Mouse (Mus musculus) heart, postnatal 10 days (tissue): ENCODE results near the gene Pomp. TPM values are rescaled to one million over a fixed set of nuclear protein-coding genes. Genes with fewer than 3 reads are reported as not detected.

Source experiments
- DNase-seq, 2 experiments: peaks; one replicate each; pipeline ENCODE4 v3.0.0; 2021
- intact Hi-C: fragments of 180-260 bp; cut with DNase I; formaldehyde crosslinking; loops from one replicate; pipeline ENCODE4 v1.15.1; 2025
- total RNA-seq, 2 experiments: library from RNA; stranded (reverse); gene quantifications; 2 replicates each; pipeline ENCODE4 v1.2.3; 2021

The Pomp gene
- total RNA-seq: 100 to 1,000 TPM; 114 to 133 TPM

DNA sequence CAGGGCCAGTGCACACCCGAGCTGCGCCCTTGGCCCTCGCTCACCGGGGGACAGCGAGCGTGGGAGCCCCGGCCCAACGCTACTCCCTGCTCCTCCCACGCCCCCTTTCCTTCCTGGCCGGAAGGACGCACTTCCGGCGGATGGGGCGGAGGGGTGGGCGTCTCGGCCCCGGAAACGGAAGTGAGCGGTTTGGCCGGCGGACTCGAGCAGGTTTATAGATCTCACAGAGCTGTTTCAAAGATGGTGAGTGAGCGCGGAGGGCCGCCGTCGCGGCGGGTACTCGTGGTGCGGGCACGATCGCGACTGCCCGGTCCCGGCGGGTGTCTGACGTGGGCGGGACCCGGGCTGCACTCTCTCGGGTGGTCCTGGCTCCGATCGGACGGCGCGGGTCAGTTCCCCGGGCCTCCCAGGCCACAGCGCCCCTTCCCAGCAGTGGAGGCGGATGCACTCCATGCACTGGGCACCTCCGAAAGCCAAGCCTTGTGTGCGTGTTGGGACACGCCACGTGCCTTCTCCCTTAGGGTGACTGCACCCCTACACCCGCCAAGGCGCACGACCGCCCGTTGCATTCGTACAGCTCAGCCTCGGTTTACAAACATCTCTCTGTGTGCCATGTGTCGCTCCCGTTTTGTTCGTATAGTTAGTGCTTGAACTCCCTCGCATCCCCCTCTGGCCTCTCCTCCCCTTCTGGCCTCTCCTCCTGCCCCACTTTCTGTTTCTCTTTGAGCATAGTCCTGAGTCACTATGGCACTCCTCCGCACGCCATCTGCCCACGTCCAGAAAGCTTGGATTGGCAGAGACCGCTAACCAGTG is at the start of gene Pomp:
Pomp (plus strand) TSS at position 13 of the 813 bp plus-strand sequence.
- DNase-seq: peak; percentile 93 to 95
- intact Hi-C loops: no loop called here

DNA sequence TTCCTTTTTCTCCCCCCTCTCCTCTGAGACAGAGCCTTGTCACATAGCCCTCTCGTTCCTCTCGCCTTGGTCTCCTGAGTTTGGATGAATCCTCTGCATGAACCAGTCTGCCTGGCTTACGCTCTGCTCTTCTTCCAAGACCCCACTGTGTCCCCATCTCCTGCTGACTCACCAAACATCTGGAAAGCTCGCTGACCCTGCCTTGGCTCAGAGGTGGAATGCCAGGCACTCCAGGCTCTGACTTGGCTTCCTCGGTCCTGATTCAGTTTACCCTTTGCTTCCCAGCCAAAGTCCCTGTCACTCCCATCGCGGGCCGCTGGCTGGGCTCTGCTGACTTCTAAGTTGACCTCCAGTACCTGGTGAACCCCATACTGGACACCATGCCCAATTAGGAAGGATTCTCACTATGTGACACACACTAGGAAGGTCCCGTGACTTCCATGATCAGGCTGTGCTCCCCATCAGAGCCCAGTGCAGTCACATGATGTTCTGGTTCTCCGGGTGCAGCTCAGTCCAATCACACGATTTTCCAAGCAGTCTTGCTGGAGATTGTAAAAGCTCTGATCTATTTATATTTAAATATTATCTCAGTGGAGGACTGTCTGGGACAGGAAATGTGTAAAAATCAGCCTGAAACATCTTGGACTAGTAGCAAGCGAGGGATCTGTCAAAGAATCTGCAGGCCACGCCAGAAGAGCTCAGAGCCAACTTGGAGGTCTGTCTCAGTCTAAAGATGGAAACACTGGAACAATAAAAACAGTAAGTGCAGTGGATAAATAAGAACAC is 47.8 kb upstream of the Pomp start:
- intact Hi-C loops: no loop called here
- peak; percentile 24 to 31 for DNase-seq

DNA sequence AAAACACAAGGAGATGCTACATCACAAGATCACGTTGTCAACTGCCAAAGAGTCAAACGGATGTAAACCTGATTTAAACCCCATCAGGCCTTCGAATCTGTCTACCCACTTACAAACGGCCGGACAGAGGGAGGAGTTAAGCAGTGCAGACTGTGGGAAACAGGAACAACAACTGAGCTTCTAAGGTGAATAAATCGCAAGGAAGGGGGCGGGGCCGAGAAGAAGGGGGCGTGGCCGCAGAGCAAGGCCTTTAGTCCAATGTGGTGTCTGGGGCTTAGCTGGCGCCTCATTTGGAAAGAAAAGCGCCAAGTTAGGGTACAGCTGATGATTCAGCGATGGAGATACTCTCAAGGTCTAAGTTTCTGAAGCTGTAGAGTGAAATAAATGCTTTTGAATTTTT is 45.3 kb upstream of the Pomp start:
- no peak for DNase-seq
- intact Hi-C loops: no loop called here

DNA sequence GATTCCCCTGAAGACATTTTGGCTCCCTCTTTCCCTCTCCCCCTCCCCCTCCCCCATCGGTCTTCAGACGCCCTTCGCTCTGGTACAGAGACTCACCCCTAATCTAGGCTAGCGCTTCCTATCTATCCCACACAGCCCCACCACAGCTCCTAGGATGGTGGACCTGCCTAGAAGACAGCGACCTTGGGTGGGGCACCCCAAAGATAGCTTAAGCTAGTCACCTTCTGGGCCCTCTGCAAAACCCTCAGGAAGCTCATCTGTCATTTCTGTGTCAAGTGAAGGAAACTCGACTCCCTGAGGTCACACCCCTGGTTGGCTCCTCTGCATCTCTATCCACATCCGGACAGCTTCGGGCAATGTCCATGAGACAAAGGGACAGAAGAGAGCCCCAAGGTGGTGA is 44.7 kb upstream of the Pomp start:
- no peak for DNase-seq
- intact Hi-C loops: no loop called here

DNA sequence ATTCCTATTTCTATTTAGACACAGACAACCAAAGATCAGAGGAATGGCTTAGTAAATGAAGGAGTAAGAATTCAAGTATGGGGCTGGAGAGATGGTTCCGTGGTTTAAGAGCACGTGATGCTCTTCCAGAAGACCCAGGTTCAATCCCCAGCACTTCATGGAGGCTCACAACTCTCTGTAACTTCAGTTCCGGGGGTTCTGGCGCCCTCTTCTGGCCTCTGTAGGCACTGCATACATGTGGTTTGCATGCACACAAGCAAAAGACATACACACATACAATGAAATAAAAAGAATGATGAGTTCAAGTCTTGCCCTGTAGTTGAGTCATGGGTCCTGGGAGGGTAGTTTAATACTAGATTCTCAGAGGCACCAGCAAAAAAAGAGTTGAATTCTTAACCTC is 43.8 kb upstream of the Pomp start:
- DNase-seq: no peak
- intact Hi-C loops: no loop called here

DNA sequence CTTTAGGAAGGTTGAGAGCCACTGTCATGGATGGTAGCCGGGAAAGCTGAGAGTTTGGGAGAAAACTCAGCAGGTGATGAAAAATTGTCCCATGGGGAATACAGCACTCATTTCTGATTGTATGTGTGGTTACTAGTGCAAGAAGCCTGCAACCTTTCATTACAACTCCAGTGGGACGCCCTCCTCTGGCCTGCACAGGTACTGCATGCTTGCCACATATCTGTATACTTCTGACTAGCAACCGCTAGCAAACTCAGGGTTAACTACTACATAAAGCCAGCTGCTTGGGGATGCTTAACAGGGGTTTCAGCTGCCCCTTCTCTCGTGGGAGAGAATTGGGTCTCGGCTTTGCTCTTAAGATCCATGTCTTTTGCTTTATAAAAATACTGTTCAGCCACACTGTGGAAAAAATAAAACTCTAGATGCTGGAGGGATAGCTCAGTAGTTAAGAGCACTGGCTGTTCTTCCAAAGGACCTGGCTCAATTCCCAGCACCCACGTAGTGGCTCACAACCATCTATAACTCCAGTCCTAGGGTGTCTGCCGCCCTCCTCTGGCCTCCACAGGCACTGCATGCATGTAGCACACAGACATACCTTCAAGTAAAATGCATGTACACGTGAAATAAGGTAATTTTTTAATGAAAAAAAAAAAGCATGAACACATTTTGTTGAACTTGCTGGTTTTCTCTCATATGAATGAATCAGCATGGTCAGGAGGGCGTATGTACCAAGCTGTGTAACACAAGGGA is 42.3 kb upstream of the Pomp start:
- DNase-seq: no peak
- intact Hi-C loops: no loop called here

DNA sequence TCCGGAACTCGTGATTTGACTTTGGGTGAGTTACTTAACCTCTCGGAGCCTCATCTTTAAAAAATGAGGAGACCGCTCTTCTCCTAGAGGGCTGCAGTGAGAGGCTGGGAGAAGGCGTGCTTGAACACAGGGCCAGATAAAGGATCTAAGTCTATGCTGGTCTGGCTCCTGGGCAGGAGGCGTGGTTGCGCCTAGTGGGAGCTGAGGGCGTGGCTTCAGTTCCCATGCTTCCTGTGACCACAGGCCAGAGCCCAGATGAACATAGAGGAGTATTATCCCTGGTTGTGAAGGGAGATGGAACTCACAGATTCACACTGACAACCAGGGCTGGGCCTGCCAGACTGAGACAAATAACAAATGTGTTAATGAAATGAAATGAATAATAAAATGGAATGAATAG is 41.4 kb upstream of the Pomp start:
- intact Hi-C loops: no loop called here
- DNase-seq: no peak

DNA sequence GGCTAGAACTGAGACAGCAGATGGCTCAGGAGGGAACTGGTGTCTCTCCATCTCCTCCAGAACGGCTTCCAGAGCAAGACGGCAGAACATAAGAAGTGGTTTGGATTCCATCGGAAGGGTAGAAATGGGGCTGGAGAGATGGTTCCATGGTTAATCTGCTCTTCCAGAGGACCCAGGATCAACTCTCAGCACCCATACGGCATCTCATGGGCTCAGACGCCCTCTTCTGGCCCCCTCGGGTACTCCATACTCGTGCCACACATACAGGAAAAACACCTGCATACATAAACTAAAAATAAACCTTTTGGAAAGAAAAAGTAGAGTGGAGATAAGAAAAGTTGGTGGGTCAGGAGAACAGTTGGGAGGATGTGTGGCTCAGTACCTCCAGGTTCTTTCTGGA is 40.4 kb upstream of the Pomp start:
- intact Hi-C loops: no loop called here
- no peak for DNase-seq

DNA sequence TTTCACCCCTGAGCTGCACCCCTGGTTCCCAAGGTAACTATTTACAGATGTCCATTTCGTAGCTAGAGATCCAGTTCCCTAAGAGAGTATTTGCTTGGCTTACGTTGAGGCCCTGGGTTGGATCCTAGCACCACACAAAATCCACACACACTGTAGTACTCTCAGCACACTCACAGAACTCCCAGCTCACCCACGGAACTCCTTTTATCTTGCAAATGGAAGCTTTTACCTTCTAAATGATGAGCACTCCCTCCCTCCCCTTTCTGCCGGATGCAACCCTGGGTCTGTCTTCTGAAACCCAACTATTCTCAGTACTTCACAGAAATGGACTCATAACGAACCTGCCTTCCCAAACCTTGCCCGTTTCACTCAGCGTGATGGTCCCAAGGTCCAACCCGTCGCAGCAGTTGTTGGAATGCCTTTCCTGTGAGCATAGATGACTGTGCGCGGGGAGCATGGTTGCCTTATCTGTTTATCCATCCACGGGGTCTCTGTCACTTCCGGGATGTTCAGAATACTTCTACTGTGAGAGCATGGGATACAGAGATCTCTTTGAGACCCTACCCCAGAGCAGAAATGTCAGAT is 36.1 kb upstream of the Pomp start:
- DNase-seq: no peak
- intact Hi-C loops: no loop called here

DNA sequence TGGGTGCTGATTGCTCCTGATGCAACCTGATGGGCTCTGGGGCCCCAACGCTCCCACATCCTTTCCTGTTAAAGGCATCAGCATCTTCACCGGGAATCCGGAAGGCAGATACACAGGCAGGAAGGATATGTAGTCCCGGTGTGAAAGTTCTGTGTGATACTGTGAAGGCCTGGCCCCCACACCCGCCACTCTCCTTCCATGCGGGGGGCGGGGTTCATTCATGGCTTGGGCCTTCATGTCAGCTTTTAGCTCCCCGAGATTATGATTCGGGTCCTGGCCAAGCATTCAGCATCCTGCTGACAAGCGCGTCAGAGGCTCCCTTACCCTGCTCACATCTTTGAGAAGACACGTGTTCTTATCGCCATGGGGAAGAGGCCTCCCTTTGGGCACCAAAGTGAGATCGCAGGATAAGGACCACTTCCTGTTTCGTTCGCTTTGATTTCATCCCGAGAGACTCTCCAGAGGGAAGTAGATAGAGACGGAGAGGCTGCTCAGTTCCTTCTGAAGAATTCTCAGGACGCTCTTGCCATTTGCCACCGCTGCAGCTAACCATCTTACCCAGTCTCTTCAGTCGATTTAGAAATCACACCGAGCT is 34.8 kb upstream of the Pomp start:
- peak; percentile 31 to 37 for DNase-seq
- intact Hi-C loops: no loop called here

DNA sequence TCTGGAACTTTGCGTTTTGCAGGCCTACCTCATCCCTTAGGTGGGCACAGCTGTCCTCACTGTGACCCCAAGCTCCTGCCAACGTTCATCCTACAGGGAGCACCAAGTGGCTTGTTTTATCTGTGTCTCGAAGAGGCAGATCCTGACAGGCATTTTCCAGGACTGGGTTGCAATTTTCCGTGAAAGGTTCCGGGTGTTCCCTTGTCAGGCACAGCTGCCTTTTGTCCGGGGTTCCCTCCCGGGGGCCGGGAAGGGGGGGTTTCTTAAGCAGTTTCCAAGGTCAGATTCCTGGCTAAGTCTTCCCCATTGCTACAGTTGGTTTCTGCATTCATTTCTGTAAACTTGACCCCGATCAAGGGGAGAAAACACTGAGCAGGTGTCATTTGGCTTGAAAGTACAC is 34.2 kb upstream of the Pomp start:
- intact Hi-C loops: no loop called here
- DNase-seq: peak; percentile 26 to 47

DNA sequence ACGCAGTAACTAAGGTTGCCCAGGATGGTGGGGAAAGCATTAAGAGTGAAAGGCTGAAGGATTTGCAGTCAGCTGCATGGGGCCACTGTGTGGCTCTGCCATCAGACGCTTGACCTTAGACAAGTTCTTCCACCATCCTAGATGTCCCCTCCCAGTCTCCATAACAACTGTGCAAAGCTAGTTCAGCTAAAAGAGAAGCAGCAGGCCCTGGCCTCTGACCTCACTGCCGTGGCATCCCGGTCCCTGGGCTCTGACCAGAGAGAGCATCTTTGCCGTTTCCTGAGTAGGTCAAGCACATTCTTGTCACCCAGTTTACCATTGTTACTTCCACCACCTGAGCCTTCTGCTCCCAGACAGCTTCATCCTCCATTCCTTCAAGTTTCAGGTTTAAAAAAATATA is 33.7 kb upstream of the Pomp start:
- DNase-seq: peak in 1 of 2 experiments; percentile 15

DNA sequence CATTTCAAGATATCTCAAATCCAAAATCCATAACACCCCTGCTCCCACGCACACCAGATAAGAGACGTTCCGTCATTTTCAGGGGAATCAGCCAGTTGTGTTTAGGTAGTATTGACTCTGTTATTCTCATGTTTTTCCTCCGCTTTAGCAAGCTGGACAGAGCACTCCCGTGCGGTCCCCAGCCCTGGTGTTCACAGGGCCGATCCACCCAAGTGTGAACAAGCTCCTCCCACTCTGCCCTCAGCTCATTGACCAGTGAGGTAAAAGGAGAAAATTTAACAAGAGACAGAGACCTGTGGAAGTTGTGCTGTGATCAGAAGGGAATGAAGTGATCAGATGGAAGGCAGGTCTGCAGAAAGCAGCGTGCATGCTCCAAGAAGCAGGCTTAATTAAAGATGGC is 31.4 kb upstream of the Pomp start:
- DNase-seq: no peak
- intact Hi-C loops: no loop called here

More for the DNA sequence above, 33.7 kb upstream of the Pomp start:
- intact Hi-C loops: no loop called here

DNA sequence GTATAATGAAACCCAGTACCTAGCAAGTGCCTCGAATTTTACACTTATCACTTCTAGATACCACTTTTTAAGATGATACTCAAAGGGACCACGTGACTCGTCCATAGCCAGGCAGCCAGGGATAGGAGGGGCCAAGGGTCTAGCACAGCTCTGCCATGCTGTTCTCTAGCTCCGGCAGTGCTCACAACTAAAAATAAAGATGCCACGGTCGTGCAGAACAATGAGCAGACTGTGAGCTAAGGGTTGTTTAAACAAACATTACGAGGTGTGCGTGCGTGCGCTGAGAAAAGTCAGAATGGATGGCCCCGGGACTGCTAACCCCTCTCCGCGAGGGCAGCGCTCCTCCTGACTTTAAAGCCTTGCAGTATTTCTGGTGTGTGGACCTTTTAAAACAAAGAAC is 27.4 kb upstream of the Pomp start:
- intact Hi-C loops: no loop called here
- DNase-seq: no peak

DNA sequence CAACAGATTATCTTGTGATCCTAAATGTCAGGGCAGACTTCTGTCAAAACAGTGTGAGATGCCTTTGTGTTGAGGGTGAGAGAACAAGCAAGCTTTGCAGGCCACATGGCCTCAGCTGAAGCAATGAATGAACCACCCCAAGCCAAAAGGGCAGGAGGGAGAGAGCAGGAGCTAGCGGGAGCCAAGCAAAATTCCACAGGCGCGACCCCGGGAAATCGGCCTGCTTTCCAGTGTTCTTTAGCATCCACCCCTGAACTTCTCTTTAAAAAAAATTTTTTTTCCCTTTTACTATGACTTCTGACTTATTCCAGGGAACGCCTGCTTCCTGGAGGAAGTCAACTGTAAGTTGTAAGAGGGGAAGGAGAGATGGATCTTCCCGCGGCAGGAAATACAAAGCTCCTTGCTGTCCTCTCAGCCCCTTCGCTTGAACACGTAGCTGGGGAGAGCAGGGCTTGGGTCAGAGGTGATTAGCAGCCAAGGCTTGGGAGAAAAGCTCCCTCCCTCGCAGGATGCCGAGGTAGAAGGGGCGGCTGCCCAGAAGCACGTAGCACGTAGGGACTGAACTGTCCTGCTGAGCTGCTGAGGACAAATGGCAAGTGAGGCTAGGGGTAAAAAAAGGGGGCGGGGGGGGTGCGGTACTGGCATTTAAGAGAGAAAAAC is 25.3 kb upstream of the Pomp start:
- no peak for DNase-seq
- intact Hi-C loops: no loop called here

DNA sequence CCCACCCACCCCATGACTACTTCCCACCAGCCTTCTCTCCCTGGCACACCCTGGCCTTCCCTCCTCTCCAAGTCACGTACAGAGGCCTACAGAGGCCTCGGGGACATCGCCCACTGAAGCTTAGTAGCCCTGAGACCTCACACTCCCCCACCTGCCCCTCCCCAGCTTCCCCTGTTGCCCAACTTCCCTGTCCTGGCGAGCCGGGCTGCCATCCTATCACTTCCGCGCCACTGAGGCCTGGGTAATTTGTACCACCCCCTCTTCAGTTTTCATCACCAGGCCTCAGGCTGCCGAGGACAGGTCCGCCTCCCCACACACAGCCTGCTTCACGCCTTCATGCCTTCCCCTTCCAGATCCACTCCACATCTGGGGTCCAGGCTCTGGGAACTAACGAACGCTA is 20.8 kb upstream of the Pomp start:
- intact Hi-C loops: no loop called here
- no peak for DNase-seq

DNA sequence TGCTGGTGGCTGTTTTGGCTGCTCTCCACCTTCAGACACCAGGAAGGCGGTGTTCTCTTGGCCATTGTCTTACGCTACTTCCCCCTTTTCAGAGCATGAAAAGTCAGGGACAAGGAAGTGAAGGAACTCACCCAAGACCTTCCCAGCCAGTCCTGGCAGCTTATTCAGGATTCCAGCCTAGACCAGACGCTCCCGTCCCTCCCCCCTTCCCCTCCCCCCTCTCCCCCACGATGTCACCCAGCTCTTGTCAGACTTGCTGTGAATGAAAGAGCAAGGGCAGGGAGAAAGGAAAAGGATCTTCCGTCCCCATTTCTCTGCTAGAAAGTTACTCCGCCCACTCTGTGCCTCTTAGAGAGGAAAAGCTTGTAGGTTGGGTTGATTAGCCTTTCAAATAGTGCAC is 16.9 kb upstream of the Pomp start:
- intact Hi-C loops: no loop called here
- no peak for DNase-seq

DNA sequence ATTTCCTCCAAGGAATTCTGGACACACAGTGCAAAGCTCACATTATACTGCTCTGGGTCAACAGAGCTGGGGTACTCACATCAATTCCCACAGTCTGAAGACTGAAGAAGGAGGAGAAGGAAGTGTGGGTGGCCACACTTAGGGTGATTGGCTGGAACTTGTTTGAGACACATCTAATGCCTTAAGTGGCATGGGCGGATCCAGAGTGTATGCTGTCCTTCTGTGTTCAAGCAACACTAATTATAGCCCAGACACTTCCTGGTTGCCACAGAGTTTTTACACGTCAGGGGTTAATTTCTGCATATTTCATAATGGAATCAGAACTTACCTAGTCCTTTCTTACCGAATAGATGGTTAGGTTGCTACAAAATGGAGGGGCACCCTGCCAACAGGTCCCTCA is 14.9 kb upstream of the Pomp start:
- intact Hi-C loops: loop anchor here (5.0 kb wide), 2 partner anchors 428 to 443 kb away; partner anchors contain the start of gene Flt3
- DNase-seq: no peak

DNA sequence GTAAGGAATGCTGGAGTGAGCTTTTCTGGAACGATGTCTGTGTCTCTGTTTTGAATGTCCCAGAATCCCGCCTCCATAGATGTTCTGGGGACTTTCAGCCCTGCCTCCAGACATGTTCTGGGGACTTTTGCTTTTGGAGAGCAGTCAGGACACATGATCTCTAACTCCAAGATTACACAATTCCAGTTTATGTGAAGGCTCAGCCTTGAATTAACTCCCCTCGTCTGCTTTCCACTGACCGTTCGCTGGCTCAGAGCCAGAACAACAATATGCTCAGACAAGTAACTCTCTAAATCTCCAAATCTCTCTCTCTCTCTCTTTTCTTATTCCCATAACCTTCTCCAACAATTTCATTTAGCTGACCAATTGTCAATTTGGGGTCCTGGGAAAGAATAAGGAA is 12.9 kb upstream of the Pomp start:
- intact Hi-C loops: loop anchor here (5.0 kb wide), 2 partner anchors 430 to 445 kb away; partner anchors contain the start of gene Flt3
- no peak for DNase-seq
